Mouse (Mus musculus): Measurements from ENCODE around the gene Prn. TPM values are rescaled to one million over a fixed set of nuclear protein-coding genes. Genes with fewer than 3 reads are reported as not detected.

The Prn gene
- polyA plus RNA-seq, 1 experiment from 2014 or later, result not detected

GRCm38 (mm10) chr2:131949767-131950597, 40.2 kb downstream of the Prn start:
- Histone ChIP-seq H3K36me3 (ENCODE audit: control insufficient read depth, insufficient read depth, low read length) (no peaks in the 10 kb centered on the region), H3K9ac (replicated peaks; ENCODE audit: low read depth, low read length) (no peak overlapping the region), H3K27me3 (ENCODE audit: control insufficient read depth, insufficient read depth, low read length) (peaks cover 11% of the 10 kb centered on the region), H3K4me1 (ENCODE audit: control insufficient read depth, insufficient read depth, low read length) (no peaks in the 10 kb centered on the region), H3K9me3 (ENCODE audit: control insufficient read depth, low read length) (no peaks in the 10 kb centered on the region), H3K4me2 (ENCODE audit: low read depth, low read length) (no peak overlapping the region), H3K27ac (ENCODE audit: low read depth, low read length) (no peak overlapping the region), H3K4me3 (ENCODE audit: low read depth, low read length) (no peak overlapping the region)
- ATAC-seq (ENCODE audit: low read depth), result peak; percentile 47; the same call in 1 of the 2 replicates
- WGBS, result 53% methylated on average over 9 of the region's 9 CpGs

GRCm38 (mm10) chr2:131950598-131951095, 40.9 kb downstream of the Prn start, which contains the start of gene Prnd:
TSS of gene Prnd (plus strand) at chr2:131950861.
- H3K4me3 ChIP-seq (ENCODE audit: low read depth, low read length), result no peak within 1 kb of the TSS
- WGBS, result 12% methylated on average over 11 of the region's 11 CpGs
- H3K9me3 ChIP-seq (ENCODE audit: control insufficient read depth, low read length), result no peaks in the 10 kb centered on the region
- no peaks in the 10 kb centered on the region for H3K36me3 ChIP-seq (ENCODE audit: control insufficient read depth, insufficient read depth, low read length)
- H3K9ac ChIP-seq (replicated peaks; ENCODE audit: low read depth, low read length), result no peak within 1 kb of the TSS
- no peak within 1 kb of the TSS for H3K27ac ChIP-seq (ENCODE audit: low read depth, low read length)
- no peaks in the 10 kb centered on the region for H3K4me1 ChIP-seq (ENCODE audit: control insufficient read depth, insufficient read depth, low read length)
- H3K27me3 ChIP-seq (ENCODE audit: control insufficient read depth, insufficient read depth, low read length), result peaks cover 11% of the 10 kb centered on the region
- no peak within 1 kb of the TSS for H3K4me2 ChIP-seq (ENCODE audit: low read depth, low read length)
- ATAC-seq (ENCODE audit: low read depth), result no peak

- H3K27ac ChIP-seq (ENCODE audit: low read depth, low read length), result no peak overlapping the region
- H3K4me1 ChIP-seq (ENCODE audit: control insufficient read depth, insufficient read depth, low read length), result no peaks in the 10 kb centered on the region
- no peak overlapping the region for H3K9ac ChIP-seq (replicated peaks; ENCODE audit: low read depth, low read length)
- H3K9me3 ChIP-seq (ENCODE audit: control insufficient read depth, low read length), result no peaks in the 10 kb centered on the region
- H3K27me3 ChIP-seq (ENCODE audit: control insufficient read depth, insufficient read depth, low read length), result peaks cover 11% of the 10 kb centered on the region
- 69% methylated on average over 2 of the region's 2 CpGs for WGBS
- H3K4me2 ChIP-seq (ENCODE audit: low read depth, low read length), result no peak overlapping the region
- H3K4me3 ChIP-seq (ENCODE audit: low read depth, low read length), result no peak overlapping the region
- H3K36me3 ChIP-seq (ENCODE audit: control insufficient read depth, insufficient read depth, low read length), result no peaks in the 10 kb centered on the region
- ATAC-seq (ENCODE audit: low read depth), result no peak
Measured at GRCm38 (mm10) chr2:131952456-131952855, 42.7 kb downstream of the Prn start.

- no peak overlapping the region for H3K9ac ChIP-seq (replicated peaks; ENCODE audit: low read depth, low read length)
- peaks cover 11% of the 10 kb centered on the region for H3K27me3 ChIP-seq (ENCODE audit: control insufficient read depth, insufficient read depth, low read length)
Measured at GRCm38 (mm10) chr2:131952961-131953538, 43.3 kb downstream of the Prn start.

GRCm38 (mm10) chr2:131953711-131954110, 44.0 kb downstream of the Prn start:
- 91% methylated on average over 4 of the region's 4 CpGs for WGBS
- no peak overlapping the region for H3K4me2 ChIP-seq (ENCODE audit: low read depth, low read length)
- H3K4me3 ChIP-seq (ENCODE audit: low read depth, low read length), result no peak overlapping the region
- ATAC-seq (ENCODE audit: low read depth), result no peak
- no peak overlapping the region for H3K9ac ChIP-seq (replicated peaks; ENCODE audit: low read depth, low read length)
- no peaks in the 10 kb centered on the region for H3K9me3 ChIP-seq (ENCODE audit: control insufficient read depth, low read length)
- peaks cover 11% of the 10 kb centered on the region for H3K27me3 ChIP-seq (ENCODE audit: control insufficient read depth, insufficient read depth, low read length)
- no peaks in the 10 kb centered on the region for H3K36me3 ChIP-seq (ENCODE audit: control insufficient read depth, insufficient read depth, low read length)
- H3K27ac ChIP-seq (ENCODE audit: low read depth, low read length), result no peak overlapping the region
- no peaks in the 10 kb centered on the region for H3K4me1 ChIP-seq (ENCODE audit: control insufficient read depth, insufficient read depth, low read length)

More at GRCm38 (mm10) chr2:131952961-131953538, 43.3 kb downstream of the Prn start:
- Histone ChIP-seq H3K4me2 (ENCODE audit: low read depth, low read length) (no peak overlapping the region), H3K27ac (ENCODE audit: low read depth, low read length) (no peak overlapping the region), H3K4me3 (ENCODE audit: low read depth, low read length) (no peak overlapping the region), H3K9me3 (ENCODE audit: control insufficient read depth, low read length) (no peaks in the 10 kb centered on the region), H3K36me3 (ENCODE audit: control insufficient read depth, insufficient read depth, low read length) (no peaks in the 10 kb centered on the region), H3K4me1 (ENCODE audit: control insufficient read depth, insufficient read depth, low read length) (no peaks in the 10 kb centered on the region)
- no peak for ATAC-seq (ENCODE audit: low read depth)
- whole genome bisulfite sequencing, result 13% methylated on average over 29 of the region's 29 CpGs

- Histone ChIP-seq H3K4me2 (ENCODE audit: low read depth, low read length) (peak overlapping the region; percentile 57), H3K4me3 (ENCODE audit: low read depth, low read length) (peak overlapping the region; percentile 29), H3K9me3 (ENCODE audit: control insufficient read depth, low read length) (no peaks in the 10 kb centered on the region), H3K36me3 (ENCODE audit: control insufficient read depth, insufficient read depth, low read length) (no peaks in the 10 kb centered on the region), H3K9ac (replicated peaks; ENCODE audit: low read depth, low read length) (no peak overlapping the region), H3K4me1 (ENCODE audit: control insufficient read depth, insufficient read depth, low read length) (no peaks in the 10 kb centered on the region), H3K27ac (ENCODE audit: low read depth, low read length) (no peak overlapping the region), H3K27me3 (ENCODE audit: control insufficient read depth, insufficient read depth, low read length) (peaks cover 11% of the 10 kb centered on the region)
- ATAC-seq (ENCODE audit: low read depth), result peak; percentile 52; the same call in 1 of the 2 replicates
- 62% methylated on average over 9 of the region's 9 CpGs for WGBS
Measured at GRCm38 (mm10) chr2:131954835-131955234, 45.1 kb downstream of the Prn start.

GRCm38 (mm10) chr2:131955264-131955663, 45.5 kb downstream of the Prn start:
- peaks cover 11% of the 10 kb centered on the region for H3K27me3 ChIP-seq (ENCODE audit: control insufficient read depth, insufficient read depth, low read length)
- H3K9ac ChIP-seq (replicated peaks; ENCODE audit: low read depth, low read length), result no peak overlapping the region
- H3K4me3 ChIP-seq (ENCODE audit: low read depth, low read length), result peak overlapping the region; percentile 29
- H3K9me3 ChIP-seq (ENCODE audit: control insufficient read depth, low read length), result no peaks in the 10 kb centered on the region
- no peaks in the 10 kb centered on the region for H3K4me1 ChIP-seq (ENCODE audit: control insufficient read depth, insufficient read depth, low read length)
- peak; percentile 69; the same call in 1 of the 2 replicates for ATAC-seq (ENCODE audit: low read depth)
- H3K4me2 ChIP-seq (ENCODE audit: low read depth, low read length), result peak overlapping the region; percentile 57
- 4% methylated on average over 17 of the region's 17 CpGs for WGBS
- H3K27ac ChIP-seq (ENCODE audit: low read depth, low read length), result no peak overlapping the region
- H3K36me3 ChIP-seq (ENCODE audit: control insufficient read depth, insufficient read depth, low read length), result no peaks in the 10 kb centered on the region

- Histone ChIP-seq H3K9ac (replicated peaks; ENCODE audit: low read depth, low read length) (no peak overlapping the region), H3K27me3 (ENCODE audit: control insufficient read depth, insufficient read depth, low read length) (peaks cover 11% of the 10 kb centered on the region), H3K36me3 (ENCODE audit: control insufficient read depth, insufficient read depth, low read length) (no peaks in the 10 kb centered on the region), H3K9me3 (ENCODE audit: control insufficient read depth, low read length) (no peaks in the 10 kb centered on the region), H3K4me2 (ENCODE audit: low read depth, low read length) (no peak overlapping the region), H3K4me3 (ENCODE audit: low read depth, low read length) (no peak overlapping the region), H3K27ac (ENCODE audit: low read depth, low read length) (no peak overlapping the region), H3K4me1 (ENCODE audit: control insufficient read depth, insufficient read depth, low read length) (no peaks in the 10 kb centered on the region)
- WGBS, result 90% methylated on average over 7 of the region's 7 CpGs
- no peak for ATAC-seq (ENCODE audit: low read depth)
Measured at GRCm38 (mm10) chr2:131956336-131957256, 46.8 kb downstream of the Prn start.

Measured in neural tube, embryonic 14.5 days (tissue).